Mouse (Mus musculus): Measurements from ENCODE around the gene Fyn. TPM values are rescaled to one million over a fixed set of nuclear protein-coding genes. Genes with fewer than 3 reads are reported as not detected.

The Fyn gene
- total and polyA plus RNA-seq, 2 experiments, result 4.4 to 5.6 TPM

DNA sequence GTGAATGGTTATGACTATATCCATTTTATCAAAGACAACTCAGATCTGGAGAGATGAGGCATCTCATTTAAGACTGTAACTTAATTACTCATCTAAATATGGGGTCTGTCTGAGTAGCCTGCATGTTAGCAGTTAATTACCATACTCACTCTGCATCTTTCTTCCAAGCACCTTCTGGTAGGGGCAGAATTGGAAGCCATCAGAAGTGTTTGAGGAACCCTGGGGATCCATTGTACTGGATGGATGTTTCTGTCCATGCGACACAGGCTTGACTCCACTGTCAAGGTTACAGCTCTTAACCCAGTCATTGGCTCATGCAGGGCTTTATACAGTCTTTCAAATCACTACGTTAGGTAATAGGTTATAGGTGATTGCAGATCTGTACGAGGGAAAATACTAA, 57.4 kb downstream of the Fyn start:
- Histone ChIP-seq H3K4me1 (ENCODE audit: control insufficient read depth, insufficient read depth, low read length) (0 out of 2 replicates have a peak, but pooled peaks cover 3% of the 10 kb centered on the region), H3K79me2 (ENCODE audit: control insufficient read depth, insufficient read depth, low read length) (no peaks in the 10 kb centered on the region; the same call in 1 of the 2 replicates), H3K27me3 (ENCODE audit: control insufficient read depth, insufficient read depth, low read length) (no peaks in the 10 kb centered on the region), H3K9ac (ENCODE audit: low read depth, low read length) (no peak overlapping the region), H3K4me3 (ENCODE audit: insufficient read depth, low read depth, low read length) (no peak overlapping the region), H3K27ac (replicated peaks; ENCODE audit: insufficient read depth, low read depth, low read length) (no peak overlapping the region), H3K36me3 (ENCODE audit: control insufficient read depth, insufficient read depth, low read length) (no peaks in the 10 kb centered on the region)
- no peak for DNase-seq (ENCODE audit: extremely low read depth, low read depth, low spot score)
- WGBS, result 69% methylated on average over 3 of the region's 3 CpGs
- no peak for TF ChIP-seq CTCF (IDR thresholded peaks at IDR 0.05; ENCODE audit: low read depth, low read length)
- TF ChIP-seq POLR2A (IDR thresholded peaks at IDR 0.05; ENCODE audit: extremely low read depth, insufficient read depth, low read length), result no peak

DNA sequence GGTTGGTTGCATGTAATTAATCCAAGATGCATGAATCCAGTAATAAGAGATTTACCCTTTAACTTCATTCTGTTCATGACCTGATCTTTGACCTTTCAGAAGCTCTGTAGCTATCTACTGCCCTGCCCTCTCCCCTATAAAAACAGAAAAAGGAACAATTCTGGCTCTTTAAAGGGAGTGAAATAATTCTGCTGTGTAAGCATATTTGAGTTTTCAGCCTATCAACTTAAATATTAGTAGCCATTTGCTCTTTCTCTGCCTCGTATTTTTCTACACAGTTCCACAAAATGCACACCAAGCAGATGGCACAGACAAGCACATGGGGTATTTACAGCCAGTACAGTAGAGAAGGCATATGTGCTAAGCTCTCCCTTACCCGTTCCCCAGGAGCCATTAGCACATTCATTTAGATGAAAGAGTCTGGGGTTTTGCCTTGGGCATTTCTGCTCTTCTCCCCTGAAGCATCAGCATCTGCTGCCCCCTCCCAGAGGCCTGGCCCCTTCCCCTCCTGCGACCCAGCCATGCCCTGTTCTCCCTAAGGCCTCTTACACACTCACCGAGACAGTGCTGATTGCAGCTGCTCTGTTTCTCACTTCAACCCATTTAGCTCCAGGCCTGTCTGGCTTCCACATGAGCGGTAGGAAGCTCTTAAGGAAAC, 58.3 kb downstream of the Fyn start:
- no peak overlapping the region for H3K27ac ChIP-seq (replicated peaks; ENCODE audit: insufficient read depth, low read depth, low read length)
- 0 out of 2 replicates have a peak, but pooled peaks cover under 1% of the 10 kb centered on the region for H3K4me1 ChIP-seq (ENCODE audit: control insufficient read depth, insufficient read depth, low read length)
- no peaks in the 10 kb centered on the region; the same call in 1 of the 2 replicates for H3K79me2 ChIP-seq (ENCODE audit: control insufficient read depth, insufficient read depth, low read length)
- whole genome bisulfite sequencing, result 69% methylated on average over 5 of the region's 5 CpGs
- TF ChIP-seq POLR2A (IDR thresholded peaks at IDR 0.05; ENCODE audit: extremely low read depth, insufficient read depth, low read length), result no peak
- TF ChIP-seq CTCF (IDR thresholded peaks at IDR 0.05; ENCODE audit: low read depth, low read length), result no peak
- no peak for DNase-seq (ENCODE audit: extremely low read depth, low read depth, low spot score)
- H3K4me3 ChIP-seq (ENCODE audit: insufficient read depth, low read depth, low read length), result no peak overlapping the region
- H3K9ac ChIP-seq (ENCODE audit: low read depth, low read length), result no peak overlapping the region
- H3K27me3 ChIP-seq (ENCODE audit: control insufficient read depth, insufficient read depth, low read length), result no peaks in the 10 kb centered on the region
- no peaks in the 10 kb centered on the region for H3K36me3 ChIP-seq (ENCODE audit: control insufficient read depth, insufficient read depth, low read length)

DNA sequence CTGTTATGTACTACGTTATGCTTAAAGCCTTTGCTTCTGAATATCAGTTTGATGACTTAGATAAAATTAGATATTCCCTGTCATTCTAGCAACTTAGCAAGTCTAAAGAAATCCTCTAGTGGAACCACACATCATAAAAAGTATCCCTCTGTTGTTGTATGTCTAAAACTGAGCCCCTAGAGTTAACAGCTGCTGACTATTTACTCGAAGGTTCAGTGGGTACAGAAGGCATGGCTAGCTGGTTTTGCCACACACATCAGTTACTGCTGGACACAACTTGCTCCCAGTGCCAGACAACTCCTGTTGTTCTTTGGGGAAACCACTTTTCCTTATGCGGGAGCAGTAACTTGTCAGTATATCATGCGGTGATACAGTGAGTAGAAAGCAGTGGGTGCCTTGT, 61.0 kb downstream of the Fyn start:
- Histone ChIP-seq H3K9ac (ENCODE audit: low read depth, low read length) (no peak overlapping the region), H3K27ac (replicated peaks; ENCODE audit: insufficient read depth, low read depth, low read length) (no peak overlapping the region), H3K36me3 (ENCODE audit: control insufficient read depth, insufficient read depth, low read length) (no peaks in the 10 kb centered on the region), H3K79me2 (ENCODE audit: control insufficient read depth, insufficient read depth, low read length) (no peaks in the 10 kb centered on the region; the same call in 1 of the 2 replicates), H3K4me3 (ENCODE audit: insufficient read depth, low read depth, low read length) (no peak overlapping the region), H3K4me1 (ENCODE audit: control insufficient read depth, insufficient read depth, low read length) (peaks cover 16% of the 10 kb centered on the region), H3K27me3 (ENCODE audit: control insufficient read depth, insufficient read depth, low read length) (no peaks in the 10 kb centered on the region)
- TF ChIP-seq POLR2A (IDR thresholded peaks at IDR 0.05; ENCODE audit: extremely low read depth, insufficient read depth, low read length) (no peak), CTCF (IDR thresholded peaks at IDR 0.05; ENCODE audit: low read depth, low read length) (no peak)
- WGBS, result 92% methylated on average over 4 of the region's 4 CpGs
- DNase-seq (ENCODE audit: extremely low read depth, low read depth, low spot score), result no peak

DNA sequence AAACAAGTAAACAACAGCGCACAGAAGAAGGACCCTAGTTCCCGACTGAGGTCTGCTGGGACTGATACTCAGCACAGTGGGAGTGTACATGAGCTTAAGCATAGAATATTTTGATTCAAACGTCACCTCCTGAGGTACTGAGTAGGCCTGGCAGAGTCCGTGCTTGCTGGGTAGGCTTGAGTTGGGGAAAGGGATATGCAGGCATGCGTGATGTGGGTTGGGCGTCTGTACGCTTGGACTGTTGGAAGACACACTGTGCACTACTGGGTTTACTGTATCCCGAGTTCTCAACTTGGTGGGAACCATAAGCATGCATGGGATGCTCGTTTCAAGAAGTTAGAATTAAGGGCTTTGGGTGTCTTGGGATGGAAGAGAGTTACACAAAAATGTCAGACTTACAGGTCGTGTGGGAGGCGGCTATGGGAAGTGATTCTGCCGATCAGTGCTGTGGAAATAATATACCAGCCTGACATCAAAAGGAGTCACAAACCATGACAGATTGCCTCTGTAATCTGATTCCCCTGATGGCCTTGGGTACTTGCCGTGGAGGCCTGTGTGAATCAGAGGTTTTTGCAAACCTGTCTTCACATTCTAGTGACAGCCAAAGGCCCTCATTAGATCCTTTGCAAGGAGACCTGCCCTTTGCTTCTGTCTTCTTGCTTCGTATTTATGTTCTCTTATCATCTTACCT, 61.6 kb downstream of the Fyn start:
- Histone ChIP-seq H3K27ac (replicated peaks; ENCODE audit: insufficient read depth, low read depth, low read length) (no peak overlapping the region), H3K36me3 (ENCODE audit: control insufficient read depth, insufficient read depth, low read length) (no peaks in the 10 kb centered on the region), H3K9ac (ENCODE audit: low read depth, low read length) (no peak overlapping the region), H3K4me3 (ENCODE audit: insufficient read depth, low read depth, low read length) (no peak overlapping the region), H3K4me1 (ENCODE audit: control insufficient read depth, insufficient read depth, low read length) (peaks cover 16% of the 10 kb centered on the region), H3K27me3 (ENCODE audit: control insufficient read depth, insufficient read depth, low read length) (no peaks in the 10 kb centered on the region), H3K79me2 (ENCODE audit: control insufficient read depth, insufficient read depth, low read length) (no peaks in the 10 kb centered on the region; the same call in 1 of the 2 replicates)
- no peak for TF ChIP-seq CTCF (IDR thresholded peaks at IDR 0.05; ENCODE audit: low read depth, low read length)
- no peak for TF ChIP-seq POLR2A (IDR thresholded peaks at IDR 0.05; ENCODE audit: extremely low read depth, insufficient read depth, low read length)
- 88% methylated on average over 14 of the region's 14 CpGs for WGBS
- no peak for DNase-seq (ENCODE audit: extremely low read depth, low read depth, low spot score)

DNA sequence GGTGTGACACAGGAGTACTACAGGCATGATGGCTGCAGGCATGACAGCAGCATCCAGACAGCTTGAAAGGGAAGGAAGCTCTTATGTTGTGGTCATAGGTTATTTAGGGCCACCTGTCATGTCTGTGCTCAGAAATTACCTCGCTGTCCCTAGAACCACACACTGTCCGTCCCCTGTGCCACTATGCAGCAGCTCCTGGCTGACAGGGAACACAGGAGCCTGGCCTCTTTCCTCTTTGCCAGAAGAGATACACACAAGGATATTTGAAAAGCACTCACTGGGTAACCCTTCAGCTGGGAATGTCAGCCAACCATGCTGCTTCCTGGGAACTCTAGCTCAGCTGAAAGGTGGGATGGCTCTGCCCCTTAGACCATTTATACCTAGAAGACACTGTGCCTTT, 62.6 kb downstream of the Fyn start:
- Histone ChIP-seq H3K27me3 (ENCODE audit: control insufficient read depth, insufficient read depth, low read length) (no peaks in the 10 kb centered on the region), H3K79me2 (ENCODE audit: control insufficient read depth, insufficient read depth, low read length) (no peaks in the 10 kb centered on the region), H3K4me1 (ENCODE audit: control insufficient read depth, insufficient read depth, low read length) (peaks cover 16% of the 10 kb centered on the region), H3K4me3 (ENCODE audit: insufficient read depth, low read depth, low read length) (no peak overlapping the region), H3K36me3 (ENCODE audit: control insufficient read depth, insufficient read depth, low read length) (no peaks in the 10 kb centered on the region), H3K9ac (ENCODE audit: low read depth, low read length) (no peak overlapping the region), H3K27ac (replicated peaks; ENCODE audit: insufficient read depth, low read depth, low read length) (no peak overlapping the region)
- no peak for TF ChIP-seq POLR2A (IDR thresholded peaks at IDR 0.05; ENCODE audit: extremely low read depth, insufficient read depth, low read length)
- TF ChIP-seq CTCF (IDR thresholded peaks at IDR 0.05; ENCODE audit: low read depth, low read length), result no peak
- 93% methylated on average over 2 of the region's 2 CpGs for WGBS
- DNase-seq (ENCODE audit: extremely low read depth, low read depth, low spot score), result no peak
